Mouse (Mus musculus) lung, postnatal 0 days (tissue): Measurements from ENCODE around the gene Selenon. TPM values are rescaled to one million over a fixed set of nuclear protein-coding genes. Genes with fewer than 3 reads are reported as not detected.

Experiments used
- ATAC-seq: fragments of 200-750 bp; cut with Nextera tagmentation; 2 replicates; pipeline ENCODE4 v1.8.0; 2017; ENCODE audit warnings: moderate library complexity
- DNase-seq: peaks from one replicate; pipeline ENCODE4 v3.0.0-alpha.2; 2016; ENCODE audit warnings: low spot score
- H3K27ac ChIP-seq: fragments of 300-500 bp; sonication (generic); 2 replicates; pipeline ENCODE4 v1.5.1; 2014; ENCODE audit warnings: antibody characterized with exemption, mild to moderate bottlenecking, low read length, mixed read lengths
- H3K27me3 ChIP-seq: fragments of 300-500 bp; sonication (generic); replicated peaks from 2 replicates; pipeline ENCODE4 v1.6.1; 2014; ENCODE audit warnings: low read length, mixed read lengths; ENCODE audit not compliant: insufficient read depth
- H3K36me3 ChIP-seq: fragments of 300-500 bp; sonication (generic); 2 replicates; pipeline ENCODE4 v1.6.1; 2014; ENCODE audit warnings: low read length, mixed read lengths; ENCODE audit not compliant: insufficient read depth
- H3K4me1 ChIP-seq: fragments of 300-500 bp; sonication (generic); 2 replicates; pipeline ENCODE4 v1.6.1; 2014; ENCODE audit warnings: antibody characterized with exemption, low read depth, low read length, mixed read lengths; ENCODE audit not compliant: insufficient read depth
- H3K4me2 ChIP-seq: fragments of 300-500 bp; sonication (generic); replicated peaks from 2 replicates; pipeline ENCODE4 v1.6.1; 2014; ENCODE audit warnings: low read depth, mild to moderate bottlenecking, low read length, moderate library complexity, mixed read lengths
- H3K4me3 ChIP-seq: fragments of 300-500 bp; sonication (generic); 2 replicates; pipeline ENCODE4 v1.5.1; 2014; ENCODE audit warnings: low read depth, low read length
- H3K9ac ChIP-seq: fragments of 300-500 bp; sonication (generic); replicated peaks from 2 replicates; pipeline ENCODE4 v1.6.1; 2014; ENCODE audit warnings: low read depth, mild to moderate bottlenecking
- H3K9me3 ChIP-seq: fragments of 300-500 bp; sonication (generic); 2 replicates; pipeline ENCODE4 v1.6.1; 2016; ENCODE audit warnings: low read length, mixed read lengths
- CTCF ChIP-seq: IDR thresholded peaks from 2 replicates; pipeline ENCODE4 v1.5.1; 2016; ENCODE audit warnings: antibody characterized with exemption, mild to moderate bottlenecking
- EP300 ChIP-seq: IDR thresholded peaks from 2 replicates; pipeline ENCODE4 v1.6.1; 2016; ENCODE audit warnings: antibody characterized with exemption, mild to moderate bottlenecking, control low read depth
- WGBS: fragments of 180-500 bp; shearing (Covaris S2); extraction: QIAGEN DNeasy Blood & Tissue Kit; methylation state at CpG from one replicate; pipeline ENCODE4 v1.1.7; 2014; 5-methylcytosine and 5-hydroxymethylcytosine counted together
- polyA plus RNA-seq: library from polyadenylated mRNA; unstranded; fragments of >200 nt; fragmentation: Nextera tagmentation; extraction: Ambion mirVana; gene quantifications from 2 replicates; pipeline ENCODE4 v1.2.1, GENCODE M21; 2015

Gene Selenon
- polyA plus RNA-seq, 1 experiment from 2014 or later = 13.6 TPM

DNA sequence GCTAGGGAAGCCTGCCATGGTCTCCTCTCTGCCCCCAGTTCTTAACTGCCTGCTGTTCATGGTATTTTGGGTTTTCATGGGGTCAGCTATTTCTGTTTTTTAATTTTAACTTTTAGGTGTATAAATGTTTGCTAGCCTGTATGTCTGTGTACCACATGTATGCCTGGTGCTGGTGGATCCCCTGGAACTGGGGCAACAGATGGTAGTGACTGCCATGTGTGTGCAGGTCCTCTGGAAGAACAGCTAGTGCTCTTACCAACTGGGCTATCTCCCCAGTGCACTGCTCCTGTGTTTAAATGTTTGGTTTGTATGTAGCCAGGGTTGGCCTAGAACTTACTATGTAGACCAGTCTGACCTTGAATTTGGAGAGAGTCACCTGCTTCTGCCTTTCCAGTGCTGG lies 32.7 kb downstream of the Selenon start:
- Histone ChIP-seq H3K4me3 (no peak overlapping the region), H3K4me2 (no peak overlapping the region), H3K9me3 (no peaks in the 10 kb centered on the region), H3K27ac (no peak overlapping the region), H3K9ac (no peak overlapping the region), H3K4me1 (peaks cover 2% of the 10 kb centered on the region; the same call in 1 of the 2 replicates), H3K36me3 (no peaks in the 10 kb centered on the region), H3K27me3 (no peaks in the 10 kb centered on the region)
- DNase-seq (no peak), ATAC-seq (no peak)
- TF ChIP-seq EP300 (no peak), CTCF (no peak)

DNA sequence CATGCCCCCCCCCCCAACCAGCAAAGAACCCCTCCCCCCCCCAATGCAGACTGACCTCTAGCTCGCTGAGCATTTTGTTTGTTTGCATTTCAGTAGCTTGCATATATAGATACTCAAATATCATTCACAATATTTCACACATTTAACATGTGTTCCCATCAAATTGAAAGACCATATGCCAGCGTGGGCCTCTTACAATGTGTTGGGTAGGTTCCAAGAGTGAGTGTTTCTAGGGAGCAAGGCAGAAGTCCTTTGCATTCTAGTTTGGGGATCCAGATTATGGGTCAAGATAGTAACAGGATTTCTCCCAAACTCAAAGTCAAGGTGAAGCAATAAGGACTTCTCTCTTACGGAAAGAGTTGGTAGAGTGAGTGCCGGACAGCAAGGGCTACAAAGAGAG lies 33.4 kb downstream of the Selenon start:
- H3K27ac ChIP-seq = no peak overlapping the region
- H3K36me3 ChIP-seq = no peaks in the 10 kb centered on the region
- H3K4me2 ChIP-seq = no peak overlapping the region
- no peak for TF ChIP-seq CTCF
- no peak for TF ChIP-seq EP300
- 83% methylated on average over 4 of the region's 4 CpGs for WGBS
- H3K4me3 ChIP-seq = no peak overlapping the region
- no peaks in the 10 kb centered on the region for H3K9me3 ChIP-seq
- H3K9ac ChIP-seq = no peak overlapping the region
- ATAC-seq (no peak), DNase-seq (no peak)
- no peaks in the 10 kb centered on the region for H3K27me3 ChIP-seq
- H3K4me1 ChIP-seq = peaks cover 2% of the 10 kb centered on the region; the same call in 1 of the 2 replicates

DNA sequence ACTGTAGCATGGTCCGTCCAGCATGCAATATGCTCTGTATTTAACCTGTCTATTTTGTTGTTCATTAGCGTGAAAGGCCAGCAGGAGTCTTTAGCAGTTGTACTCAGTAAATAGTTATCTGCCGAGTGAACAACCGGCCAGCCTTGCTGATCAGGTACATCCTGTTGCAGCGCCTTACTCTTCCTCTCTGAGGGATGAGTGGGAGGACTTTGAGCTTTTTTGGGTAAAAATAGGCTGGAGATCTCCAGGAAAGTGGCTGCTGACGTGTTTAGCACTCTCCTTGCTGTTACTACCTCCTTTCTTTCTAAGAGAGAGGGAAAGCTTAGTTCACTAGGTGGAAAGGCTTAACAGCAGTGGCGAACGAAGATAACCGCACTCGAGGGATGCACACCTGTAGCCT lies 34.2 kb downstream of the Selenon start:
- H3K4me2 ChIP-seq = no peak overlapping the region
- ATAC-seq = no peak
- H3K27ac ChIP-seq = no peak overlapping the region

DNA sequence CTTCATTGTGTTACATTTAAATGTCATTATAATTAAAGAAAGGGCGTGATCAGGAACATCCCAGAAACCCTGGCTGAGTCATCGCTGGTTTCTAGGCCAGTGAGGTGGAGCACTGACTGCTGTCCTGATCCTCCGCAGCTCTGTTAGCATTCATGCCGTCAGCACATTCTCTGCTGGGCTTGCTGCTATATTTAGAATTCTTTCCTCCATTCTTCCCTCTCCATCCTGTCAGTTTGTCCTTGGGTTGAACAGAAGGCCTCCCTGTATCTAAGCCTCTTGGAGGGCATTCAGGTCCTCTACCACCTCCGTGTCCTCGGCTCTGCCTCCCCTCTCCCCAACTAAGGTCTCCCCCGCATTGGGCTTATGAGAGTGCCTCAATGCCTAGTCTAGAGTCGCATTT lies 35.0 kb downstream of the Selenon start:
- Histone ChIP-seq H3K27ac (no peak overlapping the region), H3K27me3 (no peaks in the 10 kb centered on the region), H3K4me1 (peaks cover 2% of the 10 kb centered on the region; the same call in 1 of the 2 replicates), H3K4me2 (no peak overlapping the region), H3K9me3 (no peaks in the 10 kb centered on the region), H3K9ac (no peak overlapping the region), H3K4me3 (no peak overlapping the region), H3K36me3 (no peaks in the 10 kb centered on the region)
- ATAC-seq (no peak), DNase-seq (peak; percentile 53)
- TF ChIP-seq EP300 = no peak
- TF ChIP-seq CTCF = no peak
- WGBS = 56% methylated on average over 8 of the region's 8 CpGs

More for the DNA sequence above, 34.2 kb downstream of the Selenon start:
- Histone ChIP-seq H3K9ac (no peak overlapping the region), H3K36me3 (no peaks in the 10 kb centered on the region), H3K9me3 (no peaks in the 10 kb centered on the region), H3K4me3 (no peak overlapping the region), H3K27me3 (no peaks in the 10 kb centered on the region), H3K4me1 (peaks cover 2% of the 10 kb centered on the region; the same call in 1 of the 2 replicates)
- TF ChIP-seq CTCF (no peak), EP300 (no peak)
- 83% methylated on average over 10 of the region's 10 CpGs for WGBS
- DNase-seq = no peak

DNA sequence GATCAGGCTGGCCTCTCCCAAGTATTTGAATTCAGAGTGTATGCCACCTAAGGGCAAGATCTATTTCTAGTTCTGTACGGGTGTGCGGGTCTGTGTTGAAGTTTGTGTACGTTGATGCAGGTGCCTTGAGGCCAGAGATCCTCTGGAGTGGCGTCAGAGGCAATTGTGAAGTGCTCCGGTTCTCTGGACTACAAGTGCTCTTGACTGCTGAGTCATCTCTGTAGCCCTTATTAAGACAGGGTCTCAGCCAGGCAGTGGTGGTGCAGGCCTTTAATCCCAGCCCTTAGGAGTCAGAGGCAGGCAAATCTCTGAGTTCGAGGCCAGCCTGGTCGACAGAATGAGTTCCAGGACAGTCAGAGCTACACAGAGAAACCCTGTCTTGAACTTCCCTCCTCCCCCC lies 36.4 kb downstream of the Selenon start:
- Histone ChIP-seq H3K4me1 (peaks cover 8% of the 10 kb centered on the region), H3K9me3 (no peaks in the 10 kb centered on the region), H3K27ac (peak overlapping the region; percentile 71), H3K4me3 (no peak overlapping the region), H3K27me3 (no peaks in the 10 kb centered on the region), H3K36me3 (no peaks in the 10 kb centered on the region), H3K9ac (no peak overlapping the region), H3K4me2 (no peak overlapping the region)
- peak; percentile 67 for ATAC-seq
- TF ChIP-seq CTCF (no peak), EP300 (peak; percentile 81)
- 41% methylated on average over 7 of the region's 7 CpGs for WGBS
- DNase-seq = peak; percentile 78

DNA sequence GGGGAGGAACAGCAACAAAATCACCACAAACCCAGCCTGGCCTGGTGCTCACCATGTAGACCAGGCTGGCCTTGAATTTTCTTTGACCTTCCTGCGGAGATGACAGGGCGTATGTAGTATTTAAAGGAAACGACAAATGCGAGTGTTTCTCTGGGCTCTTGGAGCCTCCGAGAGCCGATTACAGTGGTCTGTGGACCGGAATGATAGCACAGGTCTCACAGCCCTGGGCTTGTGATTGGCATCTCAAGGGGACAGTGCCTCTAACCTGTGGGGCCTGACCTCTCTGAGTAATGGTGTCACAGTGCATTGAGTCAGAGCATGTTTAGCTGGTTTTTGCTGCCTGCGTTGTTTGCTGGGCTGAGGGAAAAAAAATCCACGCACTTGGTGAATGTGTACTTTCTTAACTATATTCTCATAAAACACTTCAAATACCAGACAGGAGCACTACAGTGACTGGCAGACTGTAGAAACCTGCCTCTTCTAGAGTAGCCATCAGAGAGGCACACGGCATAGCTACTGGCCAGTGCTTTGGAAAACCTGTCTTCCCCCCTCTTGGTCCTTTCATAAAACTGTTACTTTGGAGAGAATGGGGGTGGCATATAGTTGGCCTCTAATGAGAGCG lies 37.5 kb downstream of the Selenon start:
- H3K9ac ChIP-seq = no peak overlapping the region
- H3K27me3 ChIP-seq = no peaks in the 10 kb centered on the region
- no peaks in the 10 kb centered on the region for H3K36me3 ChIP-seq
- ATAC-seq (peak; percentile 74), DNase-seq (peak; percentile 83)
- H3K9me3 ChIP-seq = no peaks in the 10 kb centered on the region
- H3K4me3 ChIP-seq = no peak overlapping the region
- H3K4me1 ChIP-seq = peaks cover 8% of the 10 kb centered on the region
- H3K4me2 ChIP-seq = no peak overlapping the region
- TF ChIP-seq CTCF = no peak
- peak; percentile 82 for TF ChIP-seq EP300
- peak overlapping the region; percentile 75 for H3K27ac ChIP-seq
- 58% methylated on average over 11 of the region's 11 CpGs for whole genome bisulfite sequencing

DNA sequence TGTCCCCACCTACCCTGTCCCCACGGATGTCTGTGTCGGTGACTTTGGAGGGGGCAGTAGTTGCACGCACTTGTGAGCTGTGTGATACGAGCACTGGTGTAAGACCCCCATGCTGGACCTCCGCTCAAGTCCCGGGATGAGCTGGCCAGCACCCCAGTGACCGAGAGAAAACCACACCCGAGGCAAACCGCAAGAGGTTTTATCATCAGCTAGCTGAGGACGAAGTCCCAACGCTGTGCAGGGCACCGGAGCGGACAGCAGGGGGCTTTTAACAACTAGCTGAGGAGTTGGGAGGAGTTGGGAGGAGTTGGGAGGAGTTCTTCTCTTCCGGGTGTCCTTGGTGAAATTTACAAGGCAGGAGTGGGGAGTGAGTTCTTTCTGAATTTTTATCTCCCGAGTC lies 39.2 kb downstream of the Selenon start:
- peak; percentile 86 for DNase-seq
- Histone ChIP-seq H3K36me3 (no peaks in the 10 kb centered on the region), H3K4me3 (no peak overlapping the region), H3K27me3 (no peaks in the 10 kb centered on the region), H3K9ac (no peak overlapping the region), H3K4me1 (peaks cover 8% of the 10 kb centered on the region), H3K27ac (no peak overlapping the region), H3K9me3 (no peaks in the 10 kb centered on the region), H3K4me2 (peak overlapping the region; percentile 25; the same call in 1 of the 2 replicates)
- WGBS = 13% methylated on average over 14 of the region's 15 CpGs
- TF ChIP-seq EP300 (no peak), CTCF (peak; percentile 77)
- 0 out of 2 replicates have a peak, but pooled peaks have one; percentile 33 for ATAC-seq
